Mouse (Mus musculus) bone marrow macrophage, adult 2 months (primary cell): ENCODE data around the gene Wdr70. TPM values are rescaled to one million over a fixed set of nuclear protein-coding genes. Genes with fewer than 3 reads are reported as not detected.
A peak's percentile ranks its signal among the peaks of the same experiment; 100 is the strongest.

ENCODE experiments used
- H3K27ac ChIP-seq: 2 replicates; pipeline ENCODE4 v1.5.1; 2012; ENCODE audit warnings: low read depth, low read length; ENCODE audit not compliant: insufficient read depth
- H3K4me1 ChIP-seq: 2 replicates; pipeline ENCODE4 v1.6.1; 2012; ENCODE audit warnings: low read length; ENCODE audit not compliant: control insufficient read depth, insufficient read depth
- H3K4me3 ChIP-seq: 2 replicates; pipeline ENCODE4 v1.5.1; 2012; ENCODE audit warnings: mild to moderate bottlenecking, low read length, moderate library complexity; ENCODE audit not compliant: insufficient read depth
- CTCF ChIP-seq: IDR thresholded peaks from 2 replicates; pipeline ENCODE4 v1.5.1; 2012; ENCODE audit warnings: low read depth, mild to moderate bottlenecking, low read length, moderate library complexity
- POLR2A ChIP-seq: IDR thresholded peaks from 2 replicates; pipeline ENCODE4 v1.6.1; 2012; ENCODE audit warnings: mild to moderate bottlenecking, low read depth, low read length, borderline replicate concordance
- polyA plus RNA-seq: library from polyadenylated mRNA; stranded (reverse); fragments of >200 nt; gene quantifications from 2 replicates; pipeline ENCODE4 v1.2.4, GENCODE M21; 2012; ENCODE audit not compliant: missing spikeins, insufficient read depth, insufficient read length

Wdr70 gene
- polyA plus RNA-seq, 1 experiment, result 29.4 TPM

GRCm38 (mm10) chr15:7956899-7957298 lies 142.1 kb downstream of the Wdr70 start:
- no peaks in the 10 kb centered on the region for H3K4me1 ChIP-seq
- TF ChIP-seq POLR2A, result no peak
- no peak for TF ChIP-seq CTCF
- no peak overlapping the region for H3K4me3 ChIP-seq
- no peak overlapping the region for H3K27ac ChIP-seq

- TF ChIP-seq CTCF, result no peak
- H3K4me1 ChIP-seq, result no peaks in the 10 kb centered on the region
- no peak overlapping the region for H3K4me3 ChIP-seq
- no peak overlapping the region for H3K27ac ChIP-seq
These were observed 148.4 kb downstream of the Wdr70 start for GRCm38 (mm10) chr15:7950561-7950960.

- Histone ChIP-seq H3K4me1 (peaks cover 10% of the 10 kb centered on the region), H3K27ac (peak overlapping the region; percentile 69), H3K4me3 (no peak overlapping the region)
- TF ChIP-seq POLR2A (no peak), CTCF (no peak)
These were observed 157.3 kb downstream of the Wdr70 start for GRCm38 (mm10) chr15:7941690-7942089.

- H3K4me1 ChIP-seq, result peaks cover 12% of the 10 kb centered on the region
- H3K27ac ChIP-seq, result no peak overlapping the region
- TF ChIP-seq POLR2A (no peak), CTCF (no peak)
- no peak overlapping the region for H3K4me3 ChIP-seq
These were observed 163.3 kb downstream of the Wdr70 start for GRCm38 (mm10) chr15:7935571-7936165.

- H3K27ac ChIP-seq, result no peak overlapping the region
- H3K4me1 ChIP-seq, result peaks cover 11% of the 10 kb centered on the region
- TF ChIP-seq POLR2A (no peak), CTCF (no peak)
- H3K4me3 ChIP-seq, result no peak overlapping the region
These were observed 164.4 kb downstream of the Wdr70 start for GRCm38 (mm10) chr15:7934580-7934979.

GRCm38 (mm10) chr15:7934105-7934504 lies 164.9 kb downstream of the Wdr70 start:
- TF ChIP-seq CTCF, result no peak
- no peak for TF ChIP-seq POLR2A
- H3K27ac ChIP-seq, result no peak overlapping the region
- H3K4me3 ChIP-seq, result no peak overlapping the region
- peaks cover 11% of the 10 kb centered on the region for H3K4me1 ChIP-seq

- Histone ChIP-seq H3K4me1 (peaks cover 11% of the 10 kb centered on the region), H3K27ac (peak overlapping the region; percentile 63), H3K4me3 (peak overlapping the region; percentile 33)
- TF ChIP-seq CTCF (no peak), POLR2A (no peak)
These were observed 167.4 kb downstream of the Wdr70 start for GRCm38 (mm10) chr15:7931605-7932008.

- Histone ChIP-seq H3K4me1 (peaks cover 9% of the 10 kb centered on the region), H3K27ac (peak overlapping the region; percentile 20), H3K4me3 (no peak overlapping the region)
- TF ChIP-seq CTCF (no peak), POLR2A (no peak)
These were observed 173.6 kb downstream of the Wdr70 start for GRCm38 (mm10) chr15:7925382-7925781.

- Histone ChIP-seq H3K27ac (no peak overlapping the region), H3K4me3 (no peak overlapping the region), H3K4me1 (peaks cover 9% of the 10 kb centered on the region)
- TF ChIP-seq POLR2A, result no peak
- TF ChIP-seq CTCF, result no peak
These were observed 175.7 kb downstream of the Wdr70 start for GRCm38 (mm10) chr15:7923281-7923680.

- TF ChIP-seq CTCF, result no peak
- no peak for TF ChIP-seq POLR2A
- Histone ChIP-seq H3K4me1 (peaks cover 9% of the 10 kb centered on the region), H3K27ac (no peak overlapping the region), H3K4me3 (no peak overlapping the region)
These were observed 176.5 kb downstream of the Wdr70 start for GRCm38 (mm10) chr15:7922291-7923037.
